Mouse (Mus musculus) testis, adult 10 weeks (tissue): ENCODE results near the gene Olfr1271. TPM values are rescaled to one million over a fixed set of nuclear protein-coding genes. Genes with fewer than 3 reads are reported as not detected.

ENCODE experiments used
- polyA plus RNA-seq: library from polyadenylated mRNA; stranded (reverse); fragments of 350-450 nt; fragmentation: Illumina TruSeq; extraction: RNeasy Lipid Tissue Mini Kit (QIAGEN cat#74804); gene quantifications from one replicate; pipeline ENCODE4 v1.2.3, GENCODE M21; 2014; ENCODE audit warnings: low read depth, low replicate concordance

Gene Olfr1271
- not detected for polyA plus RNA-seq

DNA sequence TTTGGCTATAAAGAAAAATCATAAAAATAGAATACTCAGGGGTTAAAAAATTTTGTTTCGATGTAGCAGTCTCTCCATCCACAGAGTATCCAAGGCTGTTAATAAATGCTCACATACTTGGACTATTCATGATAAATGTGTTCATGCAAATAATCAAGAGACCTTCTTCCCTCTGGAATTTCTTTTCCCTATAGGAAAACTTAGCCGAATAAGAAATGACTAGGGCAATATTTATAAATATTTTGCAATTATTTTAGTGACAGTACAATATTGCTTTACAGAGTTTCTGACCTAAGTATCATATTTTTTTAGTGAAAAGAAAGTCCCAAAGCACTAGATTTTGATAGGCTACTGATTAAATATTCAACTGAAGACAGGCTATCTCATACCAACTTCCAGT, at the start of gene Olfr1271:
TSS of gene Olfr1271 (minus strand) at position 101 of the 400 bp plus-strand sequence.

DNA sequence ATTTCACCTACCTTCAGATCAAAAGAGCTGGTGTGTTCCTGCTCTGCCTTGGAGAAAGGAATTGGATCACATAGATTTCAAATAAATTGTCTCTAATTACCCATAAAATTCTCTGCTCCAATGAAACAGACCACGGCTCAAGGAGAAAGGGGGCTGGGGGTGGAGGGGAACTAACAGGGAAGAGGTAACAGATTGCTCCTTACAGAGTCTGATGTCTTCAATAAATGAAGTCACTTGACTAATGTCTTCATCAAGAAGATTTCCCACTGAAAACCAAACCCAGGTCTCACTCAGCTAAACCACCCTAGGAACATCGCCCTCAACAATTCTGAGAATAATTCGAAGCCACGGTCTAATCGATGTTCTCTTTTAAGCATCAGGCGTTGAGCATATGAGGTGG, 21.9 kb upstream of the Olfr1271 start, which contains the start of gene Olfr1272:
TSS of gene Olfr1272 (minus strand) at position 101 of the 400 bp plus-strand sequence.

DNA sequence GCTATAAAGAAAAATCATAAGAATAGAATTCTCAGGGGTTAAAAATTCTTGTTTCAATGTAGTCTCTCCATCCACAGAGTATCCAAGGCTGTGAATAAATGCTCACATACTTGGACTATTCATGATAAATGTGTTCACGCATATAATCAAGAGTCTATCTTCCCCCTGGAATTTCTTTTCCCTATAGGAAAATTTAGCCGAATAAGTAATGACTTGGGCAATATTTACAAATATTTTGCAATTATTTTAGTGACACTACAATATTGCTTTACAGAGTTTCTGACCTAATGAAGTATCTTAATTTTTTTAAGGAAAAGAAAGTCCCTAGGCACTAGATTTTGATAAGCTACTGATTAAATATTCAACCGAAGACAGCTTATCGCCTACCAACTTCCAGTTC, 13.3 kb downstream of the Olfr1271 start, which contains the start of gene Olfr142:
TSS of gene Olfr142 (minus strand) at position 101 of the 400 bp plus-strand sequence.

DNA sequence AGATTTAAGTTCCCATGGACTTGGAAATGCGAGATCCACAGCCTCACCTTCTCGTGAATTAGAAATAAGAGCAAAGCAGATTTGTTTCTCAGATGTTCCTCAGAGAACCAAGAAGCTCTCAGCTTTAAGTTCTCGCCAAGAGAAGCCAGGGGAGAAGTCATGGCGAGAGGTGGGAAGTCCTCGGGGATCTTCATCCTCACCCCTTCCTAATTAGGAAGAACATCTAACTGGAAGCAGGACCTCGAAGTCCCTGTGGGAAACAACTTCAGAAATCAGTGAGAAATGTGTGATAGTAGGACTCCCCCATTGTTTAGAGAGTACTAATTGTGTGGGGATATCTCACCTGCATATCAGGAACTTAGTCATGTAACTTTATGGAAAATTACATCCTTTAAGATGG, 46.4 kb downstream of the Olfr1271 start, which contains the start of gene Olfr1506:
TSS of gene Olfr1506 (minus strand) at position 101 of the 400 bp plus-strand sequence.

Other genes with a start within 250 kb of the Olfr1271 start
- not detected for gene Olfr1264, start 245.5 kb downstream of the Olfr1271 start, polyA plus RNA-seq
- gene Olfr1265, start 235.7 kb downstream of the Olfr1271 start, polyA plus RNA-seq: not detected
- gene Olfr140, start 207.4 kb downstream of the Olfr1271 start, polyA plus RNA-seq: not detected
- not detected for gene Olfr1269, start 149.6 kb downstream of the Olfr1271 start, polyA plus RNA-seq
- gene Olfr32, start 128.7 kb downstream of the Olfr1271 start, polyA plus RNA-seq: 0.49 TPM
- gene Olfr1270, start 117.9 kb downstream of the Olfr1271 start, polyA plus RNA-seq: 0.29 TPM
- 0.15 TPM for gene Olfr1506, start 46.5 kb downstream of the Olfr1271 start, polyA plus RNA-seq
- not detected for gene Olfr142, start 13.4 kb downstream of the Olfr1271 start, polyA plus RNA-seq
- gene Olfr1272, start 21.8 kb upstream of the Olfr1271 start, polyA plus RNA-seq: not detected
- gene Gm13769, start 51.2 kb upstream of the Olfr1271 start, polyA plus RNA-seq: not detected
- gene Olfr1274-ps, start 127.7 kb upstream of the Olfr1271 start, polyA plus RNA-seq: not detected